Mouse (Mus musculus) heart, adult 2 months (tissue): ENCODE data around the gene Tmem262. TPM values are rescaled to one million over a fixed set of nuclear protein-coding genes. Genes with fewer than 3 reads are reported as not detected.
A peak's percentile ranks its signal among the peaks of the same experiment; 100 is the strongest.
"Not testable (repeated sequence)": the region's sequence is repeated elsewhere in the genome, so short reads cannot be mapped to it uniquely, and the experiment has no call there.

ENCODE experiments used
- DNase-seq, 2 experiments: peaks; one replicate each; pipeline ENCODE4 v3.0.0; 2021
- H3K27ac ChIP-seq: fragments of 200-600 bp; 2 replicates; pipeline ENCODE4 v1.8.1; 2022
- H3K27me3 ChIP-seq: fragments of 200-500 bp; 2 replicates; pipeline ENCODE4 v1.6.1; 2012; ENCODE audit warnings: mild to moderate bottlenecking, low read length, inconsistent platforms, mixed read lengths; ENCODE audit not compliant: control insufficient read depth, insufficient read depth
- H3K36me3 ChIP-seq: fragments of 200-500 bp; 2 replicates; pipeline ENCODE4 v1.6.1; 2012; ENCODE audit warnings: low read length, inconsistent platforms; ENCODE audit not compliant: control insufficient read depth, insufficient read depth
- H3K4me1 ChIP-seq: fragments of 200-500 bp; 2 replicates; pipeline ENCODE4 v1.6.1; 2011; ENCODE audit warnings: low read length; ENCODE audit not compliant: control insufficient read depth, insufficient read depth
- H3K4me3 ChIP-seq: fragments of 200-600 bp; 2 replicates; pipeline ENCODE4 v1.8.1; 2022
- H3K79me2 ChIP-seq: fragments of 200-500 bp; replicated peaks from 2 replicates; pipeline ENCODE4 v1.6.1; 2012; ENCODE audit warnings: mild to moderate bottlenecking, inconsistent platforms, low read length, moderate library complexity, mixed read lengths; ENCODE audit not compliant: control insufficient read depth, insufficient read depth
- H3K9ac ChIP-seq: fragments of 200-500 bp; 2 replicates; pipeline ENCODE4 v1.6.1; 2012; ENCODE audit warnings: low read depth, mild to moderate bottlenecking, control low read depth, inconsistent platforms, low read length, mixed read lengths
- CTCF ChIP-seq: fragments of 200-600 bp; IDR thresholded peaks from 2 replicates; pipeline ENCODE4 v1.8.1; 2022; ENCODE audit warnings: antibody characterized with exemption, mild to moderate bottlenecking, moderate library complexity
- EP300 ChIP-seq: fragments of 200-500 bp; IDR thresholded peaks from 2 replicates; pipeline ENCODE4 v1.6.1; 2011; ENCODE audit warnings: low read depth, low read length, control low read depth; ENCODE audit not compliant: insufficient read depth
- POLR2A ChIP-seq: fragments of 200-500 bp; IDR thresholded peaks from 2 replicates; pipeline ENCODE4 v1.6.1; 2011; ENCODE audit warnings: mild to moderate bottlenecking, low read depth, low read length, control low read depth; ENCODE audit not compliant: insufficient read depth
- WGBS: fragments of 180-500 bp; shearing (Covaris S2); methylation state at CpG from one replicate; pipeline ENCODE4 v1.1.7; 2018; 5-methylcytosine and 5-hydroxymethylcytosine counted together
- intact Hi-C: fragments of 180-260 bp; cut with DNase I; formaldehyde crosslinking; loops from one replicate; pipeline ENCODE4 v1.15.1; 2025
- polyA plus RNA-seq: library from polyadenylated mRNA; depleted of rRNA; stranded (reverse); fragments of >200 nt; gene quantifications from 2 replicates; pipeline ENCODE4 v1.2.3, GENCODE M21; 2012
- total RNA-seq, 2 experiments: library from RNA; stranded (reverse); gene quantifications; 2 replicates each; pipeline ENCODE4 v1.2.3; 2021

Gene Tmem262
- total and polyA plus RNA-seq, 3 experiments, result not detected

- 65% methylated on average over 9 of the region's 9 CpGs for WGBS
- H3K9ac ChIP-seq, result no peak overlapping the region
- DNase-seq, result no peak
- H3K4me3 ChIP-seq, result no peak overlapping the region
- peaks cover under 1% of the 10 kb centered on the region; the same call in 1 of the 2 replicates for H3K79me2 ChIP-seq
- H3K36me3 ChIP-seq, result no peaks in the 10 kb centered on the region
- no peak for TF ChIP-seq EP300
- TF ChIP-seq POLR2A, result no peak
- TF ChIP-seq CTCF, result no peak
- no peaks in the 10 kb centered on the region for H3K27me3 ChIP-seq
- H3K4me1 ChIP-seq, result peaks cover 3% of the 10 kb centered on the region
- H3K27ac ChIP-seq, result no peak overlapping the region
- intact Hi-C loops, result loop anchor here (2.0 to 10.0 kb wide), 2 partner anchors 25 to 83 kb away; partner anchors contain the start of gene Snx15
These were observed 37.5 kb upstream of the Tmem262 start for GRCm38 (mm10) chr19:6042293-6042692.

DNA sequence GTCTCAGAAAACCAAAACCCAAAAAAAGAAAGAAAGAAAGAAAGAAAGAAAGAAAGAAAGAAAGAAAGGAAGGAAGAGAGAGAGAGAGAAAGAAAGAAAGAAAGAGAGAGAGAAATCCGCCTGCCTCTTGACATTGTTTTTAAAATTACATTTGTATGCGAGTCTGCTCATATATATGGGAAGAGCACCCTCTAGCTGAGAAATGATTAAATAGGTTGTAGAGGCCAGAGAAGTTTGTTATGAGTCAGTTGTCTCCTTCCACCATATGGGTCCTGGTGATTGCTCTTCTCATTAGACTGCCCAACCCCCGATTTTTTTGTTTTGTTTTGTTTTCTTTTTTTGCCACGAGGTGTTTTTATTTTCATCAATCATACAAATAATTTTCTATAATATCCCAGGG, 35.7 kb upstream of the Tmem262 start:
- not testable (repeated sequence) for H3K27me3 ChIP-seq, H3K79me2 ChIP-seq, DNase-seq, H3K4me3 ChIP-seq, H3K4me1 ChIP-seq, H3K9ac ChIP-seq, H3K27ac ChIP-seq, H3K36me3 ChIP-seq
- intact Hi-C loops, result loop anchor here (2.0 to 10.0 kb wide), 2 partner anchors 79 to 81 kb away; partner anchors contain the start of genes Pola2 and Snx15
- WGBS, result 35% methylated on average over 4 of the region's 4 CpGs
- peak; percentile 59 for TF ChIP-seq CTCF

- intact Hi-C loops, result loop anchor here (2.0 to 10.0 kb wide), 2 partner anchors 79 to 81 kb away; partner anchors contain the start of genes Pola2 and Snx15
- Histone ChIP-seq H3K27ac (peak overlapping the region; percentile 99), H3K79me2 (peaks cover 3% of the 10 kb centered on the region; the same call in 1 of the 2 replicates), H3K27me3 (no peaks in the 10 kb centered on the region), H3K9ac (peak overlapping the region; percentile 80), H3K4me3 (peak overlapping the region; percentile 82), H3K36me3 (no peaks in the 10 kb centered on the region), H3K4me1 (peaks cover 5% of the 10 kb centered on the region)
- DNase-seq, result no peak
- 8% methylated on average over 20 of the region's 20 CpGs for WGBS
- no peak for TF ChIP-seq POLR2A
- TF ChIP-seq CTCF, result peak; percentile 35
These were observed 34.2 kb upstream of the Tmem262 start for GRCm38 (mm10) chr19:6045366-6046293.

DNA sequence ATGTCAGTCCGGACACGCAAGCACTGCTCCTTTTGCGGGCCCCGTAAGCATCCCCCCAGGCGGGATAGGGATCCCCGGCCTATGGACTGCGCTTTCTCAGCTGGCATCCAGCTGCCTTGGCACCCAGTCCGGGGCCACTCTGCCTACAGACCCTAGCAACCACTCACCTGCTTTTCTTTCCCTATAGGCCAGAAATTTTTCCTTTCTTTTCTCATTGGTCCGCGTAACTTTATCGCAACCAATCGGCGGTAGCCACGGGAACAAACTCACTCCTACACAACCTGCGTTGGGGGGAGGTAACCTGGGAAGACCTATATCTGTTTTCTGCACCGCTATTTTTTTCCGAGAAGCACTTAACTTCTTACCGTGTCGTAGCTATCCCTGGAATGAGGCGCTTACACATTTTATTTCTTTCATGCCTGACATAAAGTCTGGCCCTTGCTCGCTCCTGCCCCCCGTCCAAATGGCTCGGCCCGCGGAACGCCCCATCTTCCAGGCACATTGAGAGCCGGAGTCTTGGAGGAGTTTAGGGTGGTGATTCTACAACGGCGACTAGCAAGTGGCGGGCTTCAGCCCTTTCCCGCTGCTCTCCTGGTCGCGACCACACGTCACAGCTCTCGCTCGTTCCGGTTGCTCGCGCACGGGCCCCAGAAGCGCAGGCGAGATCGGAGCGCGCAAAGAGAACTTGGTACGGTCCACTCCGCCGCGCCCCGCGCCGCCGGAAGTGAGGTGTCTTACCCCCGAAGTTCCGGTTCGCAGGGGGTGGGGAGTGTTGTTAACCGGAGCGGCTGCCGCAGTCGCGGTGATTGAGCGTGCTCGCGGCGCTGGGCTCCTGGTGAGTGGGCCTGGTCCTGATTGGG, 33.3 kb upstream of the Tmem262 start, which contains the start of gene Syvn1:
TSS of gene Syvn1 (plus strand) at position 283 of the 860 bp plus-strand sequence.
- Histone ChIP-seq H3K36me3 (no peaks in the 10 kb centered on the region), H3K4me1 (peaks cover 5% of the 10 kb centered on the region), H3K9ac (peak within 1 kb of the TSS; percentile 91), H3K79me2 (peaks cover 3% of the 10 kb centered on the region; the same call in 1 of the 2 replicates), H3K27me3 (no peaks in the 10 kb centered on the region), H3K27ac (peak within 1 kb of the TSS; percentile 99), H3K4me3 (peak within 1 kb of the TSS; percentile 82)
- under 1% methylated on average over 65 of the region's 65 CpGs for WGBS
- intact Hi-C loops, result loop anchor here (10.0 kb wide), 1 partner anchor 78 kb away; the partner anchor contains the start of gene Snx15
- TF ChIP-seq CTCF, result no peak
- peak; percentile 81 for TF ChIP-seq POLR2A
- TF ChIP-seq EP300, result peak; percentile 27; the same call in 1 of the 2 replicates
- DNase-seq, result peak; percentile 93 to 94

- Histone ChIP-seq H3K36me3 (no peaks in the 10 kb centered on the region), H3K9ac (peak overlapping the region; percentile 91), H3K79me2 (peaks cover 3% of the 10 kb centered on the region; the same call in 1 of the 2 replicates), H3K4me3 (peak overlapping the region; percentile 82), H3K27ac (peak overlapping the region; percentile 99), H3K4me1 (peaks cover 5% of the 10 kb centered on the region), H3K27me3 (no peaks in the 10 kb centered on the region)
- WGBS, result 1% methylated on average over 42 of the region's 44 CpGs
- no peak for DNase-seq
- TF ChIP-seq EP300, result no peak
- TF ChIP-seq CTCF, result no peak
- TF ChIP-seq POLR2A, result no peak
- intact Hi-C loops, result loop anchor here (10.0 kb wide), 1 partner anchor 77 kb away; the partner anchor contains the start of gene Snx15
These were observed 32.5 kb upstream of the Tmem262 start for GRCm38 (mm10) chr19:6047154-6047898.
